Mouse (Mus musculus) heart, postnatal 36 days (tissue): ENCODE data around the gene Miga1. TPM values are rescaled to one million over a fixed set of nuclear protein-coding genes. Genes with fewer than 3 reads are reported as not detected.

Source experiments
- total RNA-seq, 2 experiments: library from RNA; stranded (reverse); gene quantifications; 2 replicates each; pipeline ENCODE4 v1.2.3; 2021

Miga1 gene
- total RNA-seq, 2 experiments from 2014 or later: 9.3 to 11.3 TPM

Other genes starting within 250 kb of the Miga1 start
- gene Gipc2, start 174.2 kb downstream of the Miga1 start, total RNA-seq: 1 to 10 TPM; 3.5 to 3.6 TPM
- gene Dnajb4, start 130.1 kb downstream of the Miga1 start, total RNA-seq: 100 to 1,000 TPM in 1 of 2 experiments, 10 to 100 TPM in 1; 98.1 to 111 TPM
- 10 to 100 TPM; 50.8 to 56.1 TPM for gene Fubp1, start 130.0 kb downstream of the Miga1 start, total RNA-seq
- gene Nexn, start 74.1 kb downstream of the Miga1 start, total RNA-seq: 100 to 1,000 TPM; 341 to 349 TPM
- gene Usp33, start 6.1 kb upstream of the Miga1 start, total RNA-seq: 10 to 100 TPM; 26.3 to 26.4 TPM
- gene Zzz3, start 55.1 kb upstream of the Miga1 start, total RNA-seq: 10 to 100 TPM; 20.5 to 24.1 TPM